Mouse (Mus musculus) hindbrain, postnatal 0 days (tissue): Measurements from ENCODE around the gene Edn2. TPM values are rescaled to one million over a fixed set of nuclear protein-coding genes. Genes with fewer than 3 reads are reported as not detected.

Experiments used
- ATAC-seq: fragments of 200-750 bp; cut with Nextera tagmentation; 2 replicates; pipeline ENCODE4 v1.8.0; 2017; ENCODE audit warnings: mild to moderate bottlenecking, moderate TSS enrichment, moderate library complexity
- DNase-seq: peaks from one replicate; pipeline ENCODE4 v3.0.0-alpha.2; 2015; ENCODE audit warnings: low spot score
- H3K27ac ChIP-seq: fragments of 300-500 bp; sonication (generic); 2 replicates; pipeline ENCODE4 v1.5.1; 2014; ENCODE audit warnings: mild to moderate bottlenecking
- H3K27me3 ChIP-seq: fragments of 300-500 bp; sonication (generic); 2 replicates; pipeline ENCODE4 v1.6.1; 2014; ENCODE audit warnings: low read length, mixed read lengths; ENCODE audit not compliant: insufficient read depth
- H3K36me3 ChIP-seq: fragments of 300-500 bp; sonication (generic); 2 replicates; pipeline ENCODE4 v1.6.1; 2014; ENCODE audit warnings: low read length, mixed read lengths; ENCODE audit not compliant: insufficient read depth
- H3K4me1 ChIP-seq: fragments of 300-500 bp; sonication (generic); 2 replicates; pipeline ENCODE4 v1.6.1; 2014; ENCODE audit warnings: antibody characterized with exemption, low read length, mixed read lengths; ENCODE audit not compliant: insufficient read depth
- H3K4me2 ChIP-seq: fragments of 300-500 bp; sonication (generic); 2 replicates; pipeline ENCODE4 v1.6.1; 2014; ENCODE audit warnings: low read depth, mild to moderate bottlenecking, low read length, moderate library complexity, mixed read lengths
- H3K4me3 ChIP-seq: fragments of 300-500 bp; sonication (generic); 2 replicates; pipeline ENCODE4 v1.5.1; 2014; ENCODE audit warnings: low read length
- H3K9ac ChIP-seq: fragments of 300-500 bp; sonication (generic); replicated peaks from 2 replicates; pipeline ENCODE4 v1.6.1; 2014; ENCODE audit warnings: mild to moderate bottlenecking, low read length, moderate library complexity, mixed read lengths
- H3K9me3 ChIP-seq: fragments of 300-500 bp; sonication (generic); 2 replicates; pipeline ENCODE4 v1.6.1; 2016; ENCODE audit warnings: low read length, mixed read lengths
- CTCF ChIP-seq: IDR thresholded peaks from 2 replicates; pipeline ENCODE4 v1.5.1; 2016; ENCODE audit warnings: antibody characterized with exemption, control low read depth, low read depth
- WGBS: fragments of 180-500 bp; shearing (Covaris S2); extraction: QIAGEN DNeasy Blood & Tissue Kit; methylation state at CpG from one replicate; pipeline ENCODE4 v1.1.7; 2014; 5-methylcytosine and 5-hydroxymethylcytosine counted together
- polyA plus RNA-seq: library from polyadenylated mRNA; unstranded; fragments of >200 nt; fragmentation: Nextera tagmentation; extraction: Ambion mirVana; gene quantifications from 2 replicates; pipeline ENCODE4 v1.2.1, GENCODE M21; 2015
- total RNA-seq: library from RNA; depleted of rRNA; stranded (reverse); fragments of >200 nt; gene quantifications from 2 replicates; pipeline ENCODE4 v1.2.3, GENCODE M21; 2014

The Edn2 gene
- total and polyA plus RNA-seq, 2 experiments from 2014 or later, result 0.25 to 0.94 TPM

DNA sequence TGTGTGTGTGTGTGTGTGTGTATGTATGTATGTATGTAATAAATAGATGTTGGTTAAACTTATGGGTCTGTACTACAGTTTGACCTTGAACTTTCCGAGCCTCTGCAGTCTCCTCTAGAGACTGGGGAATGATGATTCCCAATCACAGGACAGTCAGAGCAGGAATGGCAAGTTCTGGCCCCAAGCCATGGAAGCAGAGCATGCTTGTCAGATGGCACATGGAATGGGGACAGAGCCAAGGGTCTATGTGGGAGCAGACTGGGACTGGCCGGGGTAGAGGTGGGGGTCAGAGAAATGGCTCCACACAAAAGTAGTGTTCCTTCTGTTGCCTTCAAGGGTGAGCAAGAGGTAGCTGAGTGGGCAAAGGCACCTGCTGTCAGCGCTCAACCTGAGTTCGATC lies 7.3 kb downstream of the Edn2 start:
- DNase-seq (peak; percentile 56), ATAC-seq (no peak)
- no peaks in the 10 kb centered on the region for H3K4me1 ChIP-seq

GRCm38 (mm10) chr4:120170387-120170936 lies 9.5 kb downstream of the Edn2 start:
- TF ChIP-seq CTCF, result no peak
- no peak overlapping the region for H3K4me2 ChIP-seq
- no peak overlapping the region for H3K4me3 ChIP-seq
- no peaks in the 10 kb centered on the region for H3K9me3 ChIP-seq
- no peaks in the 10 kb centered on the region for H3K36me3 ChIP-seq
- no peaks in the 10 kb centered on the region for H3K4me1 ChIP-seq
- DNase-seq (no peak), ATAC-seq (no peak)
- no peak overlapping the region for H3K27ac ChIP-seq
- 62% methylated on average over 9 of the region's 9 CpGs for WGBS
- no peaks in the 10 kb centered on the region for H3K27me3 ChIP-seq
- H3K9ac ChIP-seq, result no peak overlapping the region

More for the DNA sequence above, 7.3 kb downstream of the Edn2 start:
- no peak overlapping the region for H3K9ac ChIP-seq
- H3K9me3 ChIP-seq, result no peaks in the 10 kb centered on the region
- no peak overlapping the region for H3K27ac ChIP-seq
- H3K4me2 ChIP-seq, result no peak overlapping the region
- H3K27me3 ChIP-seq, result no peaks in the 10 kb centered on the region
- no peak overlapping the region for H3K4me3 ChIP-seq
- TF ChIP-seq CTCF, result no peak
- WGBS, result 64% methylated on average over 4 of the region's 4 CpGs
- no peaks in the 10 kb centered on the region for H3K36me3 ChIP-seq

DNA sequence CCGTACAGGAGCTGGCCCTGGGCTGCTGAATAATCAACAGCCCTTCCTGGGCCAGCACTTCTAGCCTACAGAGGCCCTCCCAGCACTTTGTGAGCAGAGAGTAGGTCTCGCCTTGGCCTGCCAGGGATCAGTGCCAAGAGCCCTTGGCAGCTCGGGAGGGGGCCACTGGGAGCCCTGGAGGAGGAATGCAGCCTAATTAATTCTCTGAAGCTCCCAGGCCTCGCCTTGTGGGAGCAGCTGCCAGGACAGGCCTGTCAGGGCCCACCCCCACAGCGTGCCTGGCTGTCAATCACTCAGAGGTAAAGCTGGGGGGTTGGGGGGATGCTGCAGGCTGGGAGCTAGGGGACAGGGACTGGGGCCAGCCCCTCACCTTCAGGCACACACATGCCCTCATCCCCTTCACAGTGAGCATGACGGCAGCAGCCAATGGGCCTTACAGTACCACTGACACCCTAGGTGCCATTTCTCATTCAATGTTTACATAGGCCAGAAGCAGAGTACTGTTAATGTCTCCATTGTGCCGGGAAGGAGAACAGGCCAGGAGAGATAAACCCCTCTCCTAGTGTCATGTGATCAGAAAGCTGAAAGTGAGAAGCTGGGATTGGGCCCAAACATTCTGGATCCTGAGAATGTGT lies 11.2 kb downstream of the Edn2 start:
- H3K9ac ChIP-seq, result no peak overlapping the region
- H3K36me3 ChIP-seq, result no peaks in the 10 kb centered on the region
- no peaks in the 10 kb centered on the region for H3K9me3 ChIP-seq
- ATAC-seq, result peak; percentile 79
- WGBS, result 12% methylated on average over 7 of the region's 7 CpGs
- H3K4me1 ChIP-seq, result no peaks in the 10 kb centered on the region
- no peak overlapping the region for H3K4me3 ChIP-seq
- H3K4me2 ChIP-seq, result no peak overlapping the region
- TF ChIP-seq CTCF, result no peak
- no peak overlapping the region for H3K27ac ChIP-seq
- no peaks in the 10 kb centered on the region for H3K27me3 ChIP-seq
- DNase-seq, result peak; percentile 75

DNA sequence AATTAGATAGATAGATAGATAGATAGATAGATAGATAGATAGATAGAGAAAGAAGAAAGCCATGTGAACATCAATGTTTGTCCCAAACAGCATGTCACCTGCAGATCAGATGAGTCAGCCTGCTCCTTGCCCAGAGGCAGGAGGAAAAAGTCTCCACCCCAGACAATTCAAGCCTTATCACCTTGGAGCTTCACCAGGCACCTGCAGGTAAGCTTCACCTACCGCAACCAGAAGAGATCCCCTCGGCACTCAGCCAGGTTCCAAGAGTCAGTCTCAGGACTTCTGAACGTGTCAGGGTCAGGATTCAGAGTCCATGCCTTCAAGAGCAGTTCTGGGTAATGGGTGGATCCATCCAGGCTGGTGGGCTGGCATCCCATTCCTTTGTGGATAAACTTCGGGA lies 18.1 kb downstream of the Edn2 start:
- WGBS, result 79% methylated on average over 4 of the region's 4 CpGs
- 0 out of 2 replicates have a peak, but pooled peaks cover 2% of the 10 kb centered on the region for H3K27me3 ChIP-seq
- H3K9ac ChIP-seq, result no peak overlapping the region
- H3K4me3 ChIP-seq, result no peak overlapping the region
- H3K27ac ChIP-seq, result no peak overlapping the region
- H3K36me3 ChIP-seq, result no peaks in the 10 kb centered on the region
- DNase-seq, result no peak
- TF ChIP-seq CTCF, result no peak
- H3K4me2 ChIP-seq, result no peak overlapping the region
- H3K4me1 ChIP-seq, result no peaks in the 10 kb centered on the region
- no peaks in the 10 kb centered on the region for H3K9me3 ChIP-seq
- ATAC-seq, result no peak

DNA sequence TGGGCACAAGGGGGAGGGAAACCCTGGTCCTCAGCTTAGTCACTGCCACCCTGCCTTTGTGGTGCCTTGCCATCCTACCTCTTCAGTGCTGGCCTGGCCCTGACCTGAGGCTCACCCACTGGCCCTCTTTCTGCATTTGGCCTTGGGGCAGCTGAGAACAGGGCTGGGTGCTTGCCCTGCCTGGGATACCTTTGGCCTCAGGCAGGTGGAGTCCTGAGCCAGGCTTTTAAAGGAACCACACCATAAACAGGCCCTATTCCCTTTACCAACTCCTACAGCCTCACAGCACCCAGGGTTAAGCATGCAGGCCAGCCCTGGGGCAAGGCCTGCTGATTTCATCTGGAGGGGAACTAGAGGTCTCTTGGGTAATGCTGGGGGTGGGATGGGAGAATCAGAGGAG lies 19.5 kb downstream of the Edn2 start:
- ATAC-seq, result no peak
- H3K36me3 ChIP-seq, result no peaks in the 10 kb centered on the region
- no peak overlapping the region for H3K9ac ChIP-seq
- no peak overlapping the region for H3K27ac ChIP-seq
- TF ChIP-seq CTCF, result no peak
- no peak overlapping the region for H3K4me2 ChIP-seq
- H3K4me3 ChIP-seq, result no peak overlapping the region
- H3K4me1 ChIP-seq, result no peaks in the 10 kb centered on the region
- H3K9me3 ChIP-seq, result no peaks in the 10 kb centered on the region
- DNase-seq, result no peak
- 0 out of 2 replicates have a peak, but pooled peaks cover 2% of the 10 kb centered on the region for H3K27me3 ChIP-seq

DNA sequence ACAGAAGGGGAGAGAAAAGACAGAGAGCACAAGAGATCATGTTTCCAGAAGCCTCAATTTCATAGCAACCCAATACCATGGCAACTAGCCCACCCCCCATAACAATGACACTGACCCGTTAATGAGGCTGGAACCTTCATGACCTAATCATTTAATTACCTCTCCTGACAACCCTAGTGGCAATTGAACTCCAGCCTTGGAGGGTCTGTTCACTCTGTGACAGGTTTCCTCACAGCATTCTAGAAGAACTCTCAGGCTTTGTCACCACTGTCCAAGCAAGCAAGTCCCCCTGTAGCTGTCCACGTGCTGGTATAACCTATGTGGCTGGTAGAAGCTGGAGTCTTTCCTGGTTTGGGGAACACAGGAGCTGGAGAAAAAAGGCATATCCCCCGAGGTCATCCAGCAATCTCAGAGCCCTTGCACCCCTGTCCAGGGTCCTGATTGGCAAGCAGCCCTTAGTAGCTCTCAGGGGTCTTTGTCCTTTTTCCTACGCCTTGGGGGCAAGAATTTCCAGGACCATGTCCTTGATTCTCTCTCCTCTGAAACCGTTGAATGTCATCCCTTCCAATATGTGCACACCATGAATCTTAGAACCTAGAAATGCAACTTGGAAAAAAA lies 23.5 kb downstream of the Edn2 start:
- no peak overlapping the region for H3K4me2 ChIP-seq
- 0 out of 2 replicates have a peak, but pooled peaks cover 4% of the 10 kb centered on the region for H3K27me3 ChIP-seq
- H3K9ac ChIP-seq, result no peak overlapping the region
- no peak for TF ChIP-seq CTCF
- H3K4me1 ChIP-seq, result no peaks in the 10 kb centered on the region; the same call in 1 of the 2 replicates
- no peaks in the 10 kb centered on the region for H3K9me3 ChIP-seq
- ATAC-seq (no peak), DNase-seq (no peak)
- WGBS, result 20% methylated on average over 5 of the region's 5 CpGs
- no peak overlapping the region for H3K27ac ChIP-seq
- H3K36me3 ChIP-seq, result no peaks in the 10 kb centered on the region
- H3K4me3 ChIP-seq, result no peak overlapping the region

DNA sequence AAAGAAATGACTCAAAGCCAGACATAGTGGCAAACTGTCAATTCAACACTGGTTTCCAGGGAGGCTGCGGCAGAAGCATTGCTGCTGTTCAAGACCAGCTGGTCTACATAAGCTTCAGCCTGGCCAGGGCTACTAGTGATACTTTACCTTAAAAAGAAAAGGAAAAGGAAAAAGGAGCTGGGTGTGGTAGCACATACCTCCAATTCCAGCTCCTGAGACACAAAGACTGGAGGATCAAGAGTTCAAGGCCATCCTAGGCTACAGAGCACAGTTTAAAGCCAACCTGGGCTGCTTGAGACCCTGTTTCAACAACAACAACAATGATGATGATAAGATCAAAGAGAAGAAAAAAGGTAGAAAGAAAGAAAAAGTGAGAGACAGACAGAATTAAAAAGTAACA lies 25.4 kb downstream of the Edn2 start:
- DNase-seq (no peak), ATAC-seq (no peak)
- 0 out of 2 replicates have a peak, but pooled peaks cover 4% of the 10 kb centered on the region for H3K27me3 ChIP-seq
- no peak overlapping the region for H3K9ac ChIP-seq
- TF ChIP-seq CTCF, result no peak
- no peaks in the 10 kb centered on the region for H3K9me3 ChIP-seq
- peaks cover 4% of the 10 kb centered on the region; the same call in 1 of the 2 replicates for H3K4me1 ChIP-seq
- no peak overlapping the region for H3K4me3 ChIP-seq
- H3K4me2 ChIP-seq, result no peak overlapping the region
- H3K27ac ChIP-seq, result no peak overlapping the region
- H3K36me3 ChIP-seq, result no peaks in the 10 kb centered on the region
- 83% methylated on average over 1 of the region's 1 CpGs for WGBS
